Mouse (Mus musculus) embryo, embryonic 10 days (tissue): ENCODE data around the gene Gm14632.
"Not testable (repeated sequence)": the region's sequence is repeated elsewhere in the genome, so short reads cannot be mapped to it uniquely, and the experiment has no call there.

ENCODE experiments used
- DNase-seq: peaks from one replicate; pipeline ENCODE4 v3.0.0-alpha.2; 2015; ENCODE audit warnings: low spot score

Gene Gm14632

DNA sequence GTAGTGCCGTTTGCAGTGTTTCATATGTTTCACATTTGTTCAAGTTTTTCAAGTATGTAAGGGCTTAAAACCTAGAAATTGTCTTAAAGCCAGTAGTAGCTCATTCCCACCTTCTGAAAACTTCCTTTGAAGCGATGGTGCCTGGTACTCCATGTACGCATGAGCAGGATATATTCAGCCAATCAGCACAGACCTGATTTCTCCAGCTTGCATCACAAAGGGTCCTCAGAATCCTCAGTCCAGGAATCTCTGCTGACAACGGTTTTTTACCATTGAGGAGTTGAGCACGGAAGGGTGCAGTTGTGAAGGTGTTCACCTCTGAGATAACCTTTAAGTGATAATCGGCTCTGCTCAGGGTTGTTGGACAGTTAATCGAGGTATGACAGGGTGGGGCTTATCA lies at the start of gene Gm14632:
Gene Gm14632 (plus strand): TSS at position 301 of the 400 bp plus-strand sequence.
- not testable (repeated sequence) for DNase-seq
